Mouse (Mus musculus): Measurements from ENCODE around the gene Ifitm2. TPM values are rescaled to one million over a fixed set of nuclear protein-coding genes. Genes with fewer than 3 reads are reported as not detected.
"Not testable (repeated sequence)": the region's sequence is repeated elsewhere in the genome, so short reads cannot be mapped to it uniquely, and the experiment has no call there.

The Ifitm2 gene
- total and polyA plus RNA-seq, 3 experiments = 136 to 381 (median 213) TPM

DNA sequence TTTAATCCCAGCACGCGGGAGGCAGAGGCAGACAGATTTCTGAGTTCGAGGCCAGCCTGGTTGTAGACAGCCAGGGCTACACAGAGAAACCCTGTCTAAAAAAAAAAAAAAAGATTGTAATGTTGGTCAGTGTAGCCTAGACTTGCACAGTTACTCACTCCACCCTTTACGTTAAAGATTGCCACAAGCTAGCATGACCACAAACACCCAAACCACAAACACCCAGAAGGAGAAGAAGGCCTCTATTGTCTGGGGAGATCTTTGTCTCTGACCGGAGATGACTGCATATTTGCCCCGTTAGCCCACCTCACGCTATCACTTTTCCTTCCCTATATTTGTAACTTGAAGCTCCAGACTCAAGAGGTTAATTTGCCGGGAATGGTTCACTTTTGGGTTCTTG lies 25.9 kb upstream of the Ifitm2 start:
- in situ Hi-C loops (cut with MboI; ENCODE audit: low pct_ligation_motif_present, low pct_unique_long_range_greater_than_20kb, low sequenced_read_pairs) = loop anchor here (25.0 kb wide), 1 partner anchor 381 kb away; no protein-coding TSS in a partner anchor
- H3K79me2 ChIP-seq (replicated peaks; ENCODE audit: control insufficient read depth, extremely low read depth, insufficient read depth, poor library complexity, severe bottlenecking) = no peaks in the 10 kb centered on the region
- dilution Hi-C loops (cut with MboI; ENCODE audit: extremely low pct_ligation_motif_present, extremely low pct_unique_long_range_greater_than_20kb, low sequenced_read_pairs) = no loop called here
- no peak overlapping the region; the same call in 1 of the 2 replicates for H3K4me2 ChIP-seq (ENCODE audit: insufficient read depth, low read depth, poor library complexity, severe bottlenecking)
- no peak overlapping the region for H3K4me3 ChIP-seq (replicated peaks in 1 of 3; ENCODE audit: low read depth in 2 of 3, low read length in 2 of 3, poor library complexity in 1 of 3)
- peaks cover 7% of the 10 kb centered on the region for H3K9me3 ChIP-seq (replicated peaks; ENCODE audit: low read length)
- no peak overlapping the region for H3K9ac ChIP-seq (ENCODE audit: insufficient read depth, low read depth)
- no peak for DNase-seq (ENCODE audit: extremely low read depth)
- TF ChIP-seq UBTF (IDR thresholded peaks at IDR 0.05; ENCODE audit: low read depth, low read length) = 0 out of 2 replicates have a peak, but pooled peaks have one; percentile 76
- no peak for TF ChIP-seq JUND (conservative IDR thresholded peaks at IDR 0.05; ENCODE audit: low read depth, low read length)
- peak; percentile 95 for TF ChIP-seq TBP (conservative IDR thresholded peaks at IDR 0.05; ENCODE audit: low read depth, low read length)
- TF ChIP-seq IRF4 (IDR thresholded peaks at IDR 0.05; ENCODE audit: low read depth, low read length) = no peak
- TF ChIP-seq MYC (IDR thresholded peaks at IDR 0.05; ENCODE audit: low read depth, low read length) = no peak
- no peak for TF ChIP-seq ZMIZ1 (IDR thresholded peaks at IDR 0.05; ENCODE audit: low read depth, low read length)
- peak; percentile 37; the same call in 1 of the 2 replicates for TF ChIP-seq TCF12 (IDR thresholded peaks at IDR 0.05; ENCODE audit: low read depth, low read length)
- no peak for TF ChIP-seq PAX5 (IDR thresholded peaks at IDR 0.05; ENCODE audit: low read length)
- TF ChIP-seq POLR2AphosphoS2 (IDR thresholded peaks at IDR 0.05; ENCODE audit: low read depth, low read length) = no peak
- peak; percentile 10; the same call in 1 of the 2 replicates for TF ChIP-seq ETS1 (conservative IDR thresholded peaks at IDR 0.05; ENCODE audit: low read depth, low read length)
- TF ChIP-seq JUN (IDR thresholded peaks at IDR 0.05; ENCODE audit: insufficient read depth, low read depth, low read length) = peak; percentile 32; the same call in 1 of the 2 replicates
- TF ChIP-seq ZNF384 (IDR thresholded peaks at IDR 0.05; ENCODE audit: low read depth, low read length) = peak; percentile 76
- TF ChIP-seq MAFK (IDR thresholded peaks at IDR 0.05; ENCODE audit: insufficient replicate concordance, low read length) = no peak
- no peak for TF ChIP-seq ZKSCAN1 (IDR thresholded peaks at IDR 0.05; ENCODE audit: borderline replicate concordance, low read depth, low read length)
- TF ChIP-seq EP300 (IDR thresholded peaks at IDR 0.05; ENCODE audit: low read length) = peak; percentile 51
- peaks cover 2 to 19% of the 10 kb centered on the region in 2 experiments; a peak in 3 of 4 replicates for H3K4me1 ChIP-seq (ENCODE audit: control insufficient read depth in 1 of 2, insufficient read depth in 2 of 2)
- H3K36me3 ChIP-seq (replicated peaks in 1 of 2; ENCODE audit: control insufficient read depth in 1 of 2, insufficient read depth in 1 of 2, low read length in 1 of 2) = no peaks in the 10 kb centered on the region
- H3K27ac ChIP-seq (ENCODE audit: insufficient read depth, low read depth) = no peak overlapping the region
- no peaks in the 10 kb centered on the region for H3K27me3 ChIP-seq (replicated peaks)

GRCm38 (mm10) chr7:140976720-140977119 lies 20.9 kb upstream of the Ifitm2 start:
- TF ChIP-seq MYC (IDR thresholded peaks at IDR 0.05; ENCODE audit: low read depth, low read length) (peak; percentile 52; the same call in 1 of the 2 replicates), JUND (conservative IDR thresholded peaks at IDR 0.05; ENCODE audit: low read depth, low read length) (peak; percentile 49; the same call in 1 of the 2 replicates), CHD2 (IDR thresholded peaks at IDR 0.05; ENCODE audit: low read length) (peak; percentile 24; the same call in 1 of the 2 replicates), MEF2A (IDR thresholded peaks at IDR 0.05; ENCODE audit: borderline replicate concordance, low read depth, low read length) (peak; percentile 18; the same call in 1 of the 2 replicates), ETS1 (conservative IDR thresholded peaks at IDR 0.05; ENCODE audit: low read depth, low read length) (peak; percentile 60; the same call in 1 of the 2 replicates), MAFK (IDR thresholded peaks at IDR 0.05; ENCODE audit: insufficient replicate concordance, low read length) (peak; percentile 89), CHD1 (IDR thresholded peaks at IDR 0.05; ENCODE audit: low read depth, low read length) (peak; percentile 95; the same call in 1 of the 2 replicates), BHLHE40 (IDR thresholded peaks at IDR 0.05; ENCODE audit: low read depth, low read length) (peak; percentile 55), EP300 (IDR thresholded peaks at IDR 0.05; ENCODE audit: low read length) (peak; percentile 84), IRF4 (IDR thresholded peaks at IDR 0.05; ENCODE audit: low read depth, low read length) (peak; percentile 87), RCOR1 (conservative IDR thresholded peaks at IDR 0.05; ENCODE audit: low read depth, low read length) (0 out of 2 replicates have a peak, but pooled peaks have one; percentile 35), TCF12 (IDR thresholded peaks at IDR 0.05; ENCODE audit: low read depth, low read length) (peak; percentile 81)
- in situ Hi-C loops (cut with MboI; ENCODE audit: low pct_ligation_motif_present, low pct_unique_long_range_greater_than_20kb, low sequenced_read_pairs) = loop anchor here (25.0 kb wide), 1 partner anchor 386 kb away; no protein-coding TSS in a partner anchor
- H3K4me2 ChIP-seq (ENCODE audit: insufficient read depth, low read depth, poor library complexity, severe bottlenecking); H3K9me3 ChIP-seq (replicated peaks; ENCODE audit: low read length); H3K36me3 ChIP-seq (replicated peaks in 1 of 2; ENCODE audit: control insufficient read depth in 1 of 2, insufficient read depth in 1 of 2, low read length in 1 of 2); H3K79me2 ChIP-seq (replicated peaks; ENCODE audit: control insufficient read depth, extremely low read depth, insufficient read depth, poor library complexity, severe bottlenecking); dilution Hi-C loops (cut with MboI; ENCODE audit: extremely low pct_ligation_motif_present, extremely low pct_unique_long_range_greater_than_20kb, low sequenced_read_pairs); H3K27me3 ChIP-seq (replicated peaks); H3K4me3 ChIP-seq (replicated peaks in 1 of 3; ENCODE audit: low read depth in 2 of 3, low read length in 2 of 3, poor library complexity in 1 of 3); H3K9ac ChIP-seq (ENCODE audit: insufficient read depth, low read depth): not testable (repeated sequence)
- peak; percentile 84 for DNase-seq (ENCODE audit: extremely low read depth)
- Histone ChIP-seq H3K4me1 (ENCODE audit: control insufficient read depth in 1 of 2, insufficient read depth in 2 of 2) (peaks cover 3 to 44% of the 10 kb centered on the region in 2 experiments), H3K27ac (ENCODE audit: insufficient read depth, low read depth) (peak overlapping the region; percentile 47)
